15 mouse cellular contexts compared by ENCODE assay signal in the genomic region with DNA sequence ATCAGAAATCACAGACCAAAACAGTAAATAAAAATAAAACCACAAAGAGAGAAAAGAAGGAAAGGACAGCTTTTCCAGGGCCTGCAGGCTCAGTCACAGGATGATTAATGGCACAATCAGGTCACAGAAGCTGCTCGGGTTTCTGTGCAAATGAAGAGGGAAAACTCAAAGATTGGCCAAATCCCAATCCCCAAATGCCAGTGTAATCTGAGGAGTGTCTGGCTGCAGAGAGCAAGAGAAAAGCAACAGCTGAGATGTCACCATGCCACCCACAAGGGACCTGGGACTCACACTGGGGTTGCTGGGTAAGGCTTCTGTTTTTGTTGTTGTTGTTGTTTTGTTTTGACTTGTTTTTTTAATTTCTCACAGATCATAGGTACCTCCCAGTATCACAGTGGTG.
A peak's percentile ranks its signal among the peaks of the same experiment; 100 is the strongest.
DNase-seq lines count a peak whose midpoint lies in the region; ATAC-seq and TF ChIP-seq lines count a peak whose summit lies in the region.
"Had no signal": no experiment of that assay in that cellular context is flagged by ENCODE, and none has a peak within 500 bp of the region (broad histone marks: within the 10 kb centered on the region; RNA-seq: fewer than 3 reads in every experiment).

No protein-coding gene starts in this region.

- 0 out of 2 replicates have a peak overlapping the region, but pooled peaks have one; percentile 50 for H3K27ac ChIP-seq in hindbrain, embryonic 10.5 days
- H3K27ac ChIP-seq in hindbrain, embryonic 12.5 days: no peak overlapping the region
- H3K27ac ChIP-seq in midbrain, postnatal 0 days (ENCODE audit: low read depth, low read length): no peak overlapping the region
- no peak overlapping the region for H3K27ac ChIP-seq in midbrain, embryonic 10.5 days (replicated peaks)
- no peak overlapping the region for H3K27ac ChIP-seq in liver, embryonic 12.5 days
- H3K27ac ChIP-seq: liver, embryonic 13.5 days; macrophage; stomach, postnatal 0 days had no signal

- no peak for TF ChIP-seq CTCF in midbrain, postnatal 0 days (IDR thresholded peaks at IDR 0.05)

- 0 out of 2 replicates have a peak, but pooled peaks cover 4% of the 10 kb centered on the region for H3K27me3 ChIP-seq in hindbrain, embryonic 10.5 days (ENCODE audit: insufficient read depth, poor library complexity, severe bottlenecking)
- no peaks in the 10 kb centered on the region for H3K27me3 ChIP-seq in hindbrain, embryonic 12.5 days
- H3K27me3 ChIP-seq in midbrain, postnatal 0 days (ENCODE audit: insufficient read depth, low read length): no peaks in the 10 kb centered on the region
- H3K27me3 ChIP-seq in midbrain, embryonic 10.5 days (ENCODE audit: low read depth, poor library complexity, severe bottlenecking): no peaks in the 10 kb centered on the region
- no peaks in the 10 kb centered on the region for H3K27me3 ChIP-seq in liver, embryonic 12.5 days (replicated peaks)
- H3K27me3 ChIP-seq: liver, embryonic 13.5 days; neural tube, embryonic 13.5 days had no signal

- no peaks in the 10 kb centered on the region for H3K9me3 ChIP-seq in hindbrain, embryonic 10.5 days
- H3K9me3 ChIP-seq in hindbrain, embryonic 12.5 days (replicated peaks): no peaks in the 10 kb centered on the region
- H3K9me3 ChIP-seq in midbrain, postnatal 0 days (ENCODE audit: low read length): no peaks in the 10 kb centered on the region
- peaks cover under 1% of the 10 kb centered on the region; the same call in 1 of the 2 replicates for H3K9me3 ChIP-seq in midbrain, embryonic 10.5 days (replicated peaks)
- no peaks in the 10 kb centered on the region for H3K9me3 ChIP-seq in liver, embryonic 12.5 days (replicated peaks)
- H3K9me3 ChIP-seq: liver, embryonic 13.5 days; neural tube, embryonic 13.5 days had no signal

- no peak for DNase-seq in hindbrain, embryonic 10.5 days (ENCODE audit: low spot score)
- DNase-seq in midbrain, postnatal 0 days (ENCODE audit: low spot score): peak; percentile 39
- DNase-seq in midbrain, embryonic 10.5 days (ENCODE audit: low spot score): no peak
- peak; percentile 45 for DNase-seq in fibroblast of lung, adult 2 months (ENCODE audit: low read depth)
- peak; percentile 64 for DNase-seq in skeletal muscle tissue, adult 2 months (ENCODE audit: low read depth, low spot score)
- DNase-seq: kidney, adult 9 months; liver, embryonic 13.5 days; thymus, postnatal 4 days had no signal

- H3K4me3 ChIP-seq in hindbrain, embryonic 10.5 days: no peak overlapping the region
- no peak overlapping the region for H3K4me3 ChIP-seq in hindbrain, embryonic 12.5 days
- no peak overlapping the region for H3K4me3 ChIP-seq in midbrain, postnatal 0 days (ENCODE audit: low read depth, low read length)
- no peak overlapping the region for H3K4me3 ChIP-seq in midbrain, embryonic 10.5 days
- H3K4me3 ChIP-seq in liver, embryonic 12.5 days: no peak overlapping the region
- H3K4me3 ChIP-seq: liver, embryonic 13.5 days; neural tube, embryonic 13.5 days had no signal

- WGBS in hindbrain, embryonic 10.5 days: 39% methylated on average over 1 of the region's 1 CpGs
- WGBS in hindbrain, embryonic 12.5 days: 17% methylated on average over 1 of the region's 1 CpGs
- 26% methylated on average over 1 of the region's 1 CpGs for WGBS in midbrain, postnatal 0 days
- 53% methylated on average over 1 of the region's 1 CpGs for WGBS in midbrain, embryonic 10.5 days
- WGBS in liver, embryonic 12.5 days (ENCODE audit: insufficient replicate concordance): 21% methylated on average over 1 of the region's 1 CpGs

- H3K9ac ChIP-seq in hindbrain, embryonic 12.5 days: no peak overlapping the region
- H3K9ac ChIP-seq in midbrain, postnatal 0 days (replicated peaks; ENCODE audit: low read length, poor library complexity, severe bottlenecking): no peak overlapping the region
- no peak overlapping the region for H3K9ac ChIP-seq in liver, embryonic 12.5 days
- H3K9ac ChIP-seq: liver, embryonic 13.5 days; neural tube, embryonic 13.5 days had no signal

- H3K36me3 ChIP-seq in hindbrain, embryonic 10.5 days: no peaks in the 10 kb centered on the region
- H3K36me3 ChIP-seq in hindbrain, embryonic 12.5 days: no peaks in the 10 kb centered on the region
- no peaks in the 10 kb centered on the region for H3K36me3 ChIP-seq in midbrain, postnatal 0 days (ENCODE audit: insufficient read depth, low read length)
- H3K36me3 ChIP-seq in midbrain, embryonic 10.5 days: no peaks in the 10 kb centered on the region
- H3K36me3 ChIP-seq in liver, embryonic 12.5 days: no peaks in the 10 kb centered on the region
- H3K36me3 ChIP-seq: liver, embryonic 13.5 days; neural tube, embryonic 13.5 days had no signal

- no peak for ATAC-seq in hindbrain, embryonic 12.5 days (ENCODE audit: low FRiP score)
- ATAC-seq in midbrain, postnatal 0 days (ENCODE audit: low FRiP score): no peak
- ATAC-seq in liver, embryonic 12.5 days: no peak
- ATAC-seq: CD4-positive, CD25-positive, alpha-beta regulatory T cell, adult 4 months; midbrain, embryonic 16.5 days had no signal

- peaks cover 22% of the 10 kb centered on the region for H3K4me1 ChIP-seq in hindbrain, embryonic 10.5 days (replicated peaks)
- peaks cover 15% of the 10 kb centered on the region for H3K4me1 ChIP-seq in hindbrain, embryonic 12.5 days
- no peaks in the 10 kb centered on the region for H3K4me1 ChIP-seq in midbrain, postnatal 0 days (ENCODE audit: insufficient read depth, low read length)
- H3K4me1 ChIP-seq in midbrain, embryonic 10.5 days: peaks cover 10% of the 10 kb centered on the region
- no peaks in the 10 kb centered on the region for H3K4me1 ChIP-seq in liver, embryonic 12.5 days
- H3K4me1 ChIP-seq: liver, embryonic 13.5 days had no signal

- no peak overlapping the region for H3K4me2 ChIP-seq in hindbrain, embryonic 12.5 days (replicated peaks)
- no peak overlapping the region for H3K4me2 ChIP-seq in midbrain, postnatal 0 days (ENCODE audit: low read depth, low read length, poor library complexity, severe bottlenecking)
- H3K4me2 ChIP-seq in liver, embryonic 12.5 days: no peak overlapping the region
- H3K4me2 ChIP-seq: liver, embryonic 13.5 days; neural tube, embryonic 13.5 days had no signal

Comparison
In these comparisons a context has a peak if more than half of its experiments do, and no peak if none do; other contexts are left out.
1. DNase-seq: peak in midbrain, postnatal 0 days (single experiment), fibroblast of lung, adult 2 months (single experiment) and skeletal muscle tissue, adult 2 months (single experiment); none in hindbrain, embryonic 10.5 days (single experiment) and midbrain, embryonic 10.5 days (single experiment).